Mouse (Mus musculus) neural tube, embryonic 12.5 days (tissue): Measurements from ENCODE around the gene H2-Eb2. TPM values are rescaled to one million over a fixed set of nuclear protein-coding genes. Genes with fewer than 3 reads are reported as not detected.

ENCODE experiments used
- ATAC-seq: fragments of 200-750 bp; cut with Nextera tagmentation; 2 replicates; pipeline ENCODE4 v1.8.0; 2017; ENCODE audit warnings: low read depth, mild to moderate bottlenecking, moderate TSS enrichment, moderate library complexity; ENCODE audit not compliant: low FRiP score
- H3K27ac ChIP-seq: fragments of 300-500 bp; sonication (generic); 2 replicates; pipeline ENCODE4 v1.5.1; 2016
- H3K27me3 ChIP-seq: fragments of 300-500 bp; sonication (generic); replicated peaks from 2 replicates; pipeline ENCODE4 v1.6.1; 2016; ENCODE audit warnings: mild to moderate bottlenecking
- H3K36me3 ChIP-seq: fragments of 300-500 bp; sonication (generic); 2 replicates; pipeline ENCODE4 v1.6.1; 2016; ENCODE audit warnings: mild to moderate bottlenecking
- H3K4me1 ChIP-seq: fragments of 300-500 bp; sonication (generic); 2 replicates; pipeline ENCODE4 v1.6.1; 2016
- H3K4me2 ChIP-seq: fragments of 300-500 bp; sonication (generic); replicated peaks from 2 replicates; pipeline ENCODE4 v1.6.1; 2016; ENCODE audit warnings: mild to moderate bottlenecking
- H3K4me3 ChIP-seq: fragments of 300-500 bp; sonication (generic); 2 replicates; pipeline ENCODE4 v1.5.1; 2016
- H3K9ac ChIP-seq: fragments of 300-500 bp; sonication (generic); 2 replicates; pipeline ENCODE4 v1.6.1; 2016; ENCODE audit warnings: mild to moderate bottlenecking
- H3K9me3 ChIP-seq: fragments of 300-500 bp; sonication (generic); 2 replicates; pipeline ENCODE4 v1.6.1; 2016; ENCODE audit warnings: mild to moderate bottlenecking
- WGBS: fragments of 180-500 bp; shearing (Covaris S2); methylation state at CpG from one replicate; pipeline ENCODE4 v1.1.7; 2016; 5-methylcytosine and 5-hydroxymethylcytosine counted together
- polyA plus RNA-seq: library from polyadenylated mRNA; unstranded; fragments of >200 nt; fragmentation: Nextera tagmentation; extraction: Ambion mirVana; gene quantifications from 2 replicates; pipeline ENCODE4 v1.2.1, GENCODE M21; 2016

Gene H2-Eb2
- polyA plus RNA-seq, 1 experiment from 2014 or later: not detected

DNA sequence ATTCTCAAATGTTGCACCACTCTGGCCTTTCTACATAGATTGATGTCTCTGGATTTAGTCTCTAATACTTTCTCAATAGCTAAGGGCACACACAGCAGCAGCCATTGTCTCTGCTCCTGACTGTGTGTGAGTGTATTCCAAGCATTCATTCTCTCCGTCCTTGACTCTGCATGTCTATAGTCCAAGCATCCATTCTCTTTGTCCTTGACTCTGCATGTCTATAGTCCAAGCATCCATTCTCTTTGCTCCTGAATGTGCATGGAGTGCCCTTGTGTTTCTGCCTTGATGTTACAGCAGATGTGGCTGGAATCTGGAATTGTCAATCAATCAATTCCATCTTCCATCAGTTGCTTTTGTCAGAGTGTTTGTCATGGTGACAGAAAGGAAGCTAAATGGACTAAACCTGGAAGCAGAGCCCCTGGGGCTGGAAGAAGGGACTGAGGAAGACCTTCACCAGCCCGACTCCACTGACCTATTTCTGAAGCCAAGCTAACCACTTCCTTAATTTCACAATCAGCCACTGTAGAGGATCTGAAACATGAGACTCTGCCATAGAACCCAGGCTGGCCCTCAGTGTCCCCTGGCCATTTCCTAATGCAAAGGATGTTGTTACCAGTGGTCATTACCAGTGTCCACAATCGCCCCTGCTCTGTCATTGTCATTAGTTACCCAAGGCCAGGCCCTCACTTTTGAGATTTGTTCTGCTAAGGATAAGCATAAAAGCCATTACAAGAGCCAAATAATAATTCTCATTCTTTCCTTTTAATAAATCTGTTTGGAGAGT lies 15.3 kb downstream of the H2-Eb2 start:
- Histone ChIP-seq H3K36me3 (no peaks in the 10 kb centered on the region), H3K9ac (no peak overlapping the region), H3K27ac (no peak overlapping the region), H3K4me1 (no peaks in the 10 kb centered on the region), H3K4me2 (no peak overlapping the region), H3K4me3 (no peak overlapping the region), H3K27me3 (no peaks in the 10 kb centered on the region), H3K9me3 (no peaks in the 10 kb centered on the region)
- 42% methylated on average over 3 of the region's 3 CpGs for WGBS
- ATAC-seq: no peak

DNA sequence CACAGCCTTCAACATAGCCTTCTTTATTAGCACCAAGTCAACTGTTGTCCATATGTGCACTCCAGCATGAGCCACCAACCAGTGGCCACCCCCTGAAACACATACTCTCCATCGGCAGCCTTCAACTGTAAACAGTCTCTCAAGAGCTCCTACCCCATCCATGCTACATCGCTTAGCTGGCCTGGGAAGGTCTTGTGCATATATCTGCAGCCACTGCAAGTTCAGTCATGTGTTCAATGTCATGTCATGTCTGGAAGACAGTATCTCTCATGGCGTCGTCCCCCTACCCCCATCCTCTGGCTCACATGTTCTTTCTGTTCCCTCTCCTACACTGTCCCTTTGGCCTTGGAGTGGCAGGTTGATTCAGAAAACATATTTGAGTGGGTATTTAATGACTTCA lies 19.4 kb downstream of the H2-Eb2 start:
- no peaks in the 10 kb centered on the region for H3K4me1 ChIP-seq
- H3K4me2 ChIP-seq: no peak overlapping the region
- H3K4me3 ChIP-seq: no peak overlapping the region
- H3K9me3 ChIP-seq: no peaks in the 10 kb centered on the region
- no peak overlapping the region for H3K27ac ChIP-seq
- H3K9ac ChIP-seq: no peak overlapping the region
- no peak for ATAC-seq
- H3K36me3 ChIP-seq: no peaks in the 10 kb centered on the region
- H3K27me3 ChIP-seq: no peaks in the 10 kb centered on the region
- WGBS: 89% methylated on average over 4 of the region's 4 CpGs

DNA sequence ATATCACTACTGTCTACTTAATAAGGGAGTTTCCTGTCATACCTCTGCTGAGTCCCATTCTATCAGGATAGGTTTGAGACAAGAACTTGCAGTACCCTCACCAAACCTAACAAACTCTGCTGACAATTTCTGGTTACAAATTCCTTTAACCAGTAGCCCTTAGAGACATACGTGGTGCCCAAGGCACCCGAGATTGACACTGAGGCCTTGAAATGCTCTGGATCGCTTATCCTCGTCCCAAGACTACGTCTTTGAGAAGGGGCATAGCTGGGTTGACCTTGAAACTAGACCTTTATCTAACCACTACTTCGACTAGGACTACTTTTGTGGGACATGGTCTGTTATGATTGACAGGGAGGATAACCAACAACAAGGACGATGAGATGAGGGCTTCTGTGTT lies 20.0 kb downstream of the H2-Eb2 start:
- Histone ChIP-seq H3K4me1 (no peaks in the 10 kb centered on the region), H3K4me2 (no peak overlapping the region), H3K27ac (no peak overlapping the region), H3K36me3 (no peaks in the 10 kb centered on the region), H3K9ac (no peak overlapping the region), H3K27me3 (no peaks in the 10 kb centered on the region), H3K9me3 (no peaks in the 10 kb centered on the region), H3K4me3 (no peak overlapping the region)
- ATAC-seq: no peak
- 88% methylated on average over 7 of the region's 7 CpGs for WGBS

DNA sequence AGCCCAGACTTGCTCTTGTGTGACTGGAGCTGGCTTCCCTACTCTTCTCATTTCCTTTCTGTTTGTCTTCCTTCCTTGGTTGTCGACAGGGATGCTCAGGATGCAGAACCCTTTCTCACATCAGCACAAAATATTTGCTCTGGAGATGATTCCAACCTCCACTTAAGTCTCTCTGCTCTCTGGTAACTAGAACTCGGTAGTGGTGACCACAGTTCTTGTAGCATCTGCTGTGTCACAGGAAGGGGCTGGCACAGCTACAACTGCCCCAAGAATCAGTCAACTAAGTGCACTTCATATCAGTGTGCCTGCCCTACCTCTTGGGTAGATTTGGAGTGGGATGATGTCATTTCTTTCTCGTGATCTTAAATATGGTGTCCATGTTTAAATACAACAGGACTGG lies 20.6 kb downstream of the H2-Eb2 start:
- WGBS: 86% methylated on average over 3 of the region's 3 CpGs
- ATAC-seq: no peak

DNA sequence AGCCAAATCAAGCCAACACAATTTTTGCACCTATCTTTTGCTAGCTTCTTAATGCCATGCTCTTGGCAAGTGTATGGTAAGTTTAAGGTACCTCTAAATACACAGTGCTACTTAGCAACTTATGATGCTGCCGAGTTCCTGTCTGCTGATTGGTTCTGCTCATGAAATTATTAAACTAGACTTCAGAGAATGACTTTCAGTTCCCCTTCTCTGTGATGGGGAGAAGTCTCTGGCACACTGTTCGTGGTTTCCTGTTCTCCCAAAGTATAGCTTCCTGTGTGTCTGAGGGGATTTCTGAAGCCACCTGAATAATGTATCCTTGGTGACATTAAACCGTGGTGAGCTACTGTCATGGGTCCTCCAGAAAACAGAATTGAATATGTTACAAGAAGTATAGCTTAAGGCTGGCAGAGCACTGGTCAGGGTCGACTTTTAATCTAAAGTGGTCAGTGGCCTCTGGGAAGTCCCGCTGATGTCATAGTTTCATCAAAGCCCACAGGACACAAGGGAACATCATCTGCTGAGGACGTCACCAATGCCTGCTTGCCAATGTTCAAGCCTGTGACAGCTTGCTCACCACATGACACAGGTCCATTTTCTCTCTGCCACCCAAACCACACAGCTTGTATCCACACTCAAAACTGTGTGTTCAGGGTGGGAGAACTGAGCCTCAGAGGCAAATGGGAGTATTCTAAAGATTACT lies 22.3 kb downstream of the H2-Eb2 start:
- Histone ChIP-seq H3K36me3 (no peaks in the 10 kb centered on the region), H3K4me3 (no peak overlapping the region), H3K9me3 (no peaks in the 10 kb centered on the region), H3K27ac (no peak overlapping the region), H3K9ac (no peak overlapping the region), H3K27me3 (no peaks in the 10 kb centered on the region; the same call in 1 of the 2 replicates), H3K4me1 (no peaks in the 10 kb centered on the region), H3K4me2 (no peak overlapping the region)
- no peak for ATAC-seq
- 69% methylated on average over 6 of the region's 6 CpGs for WGBS

More for the DNA sequence above, 20.6 kb downstream of the H2-Eb2 start:
- Histone ChIP-seq H3K9ac (no peak overlapping the region), H3K36me3 (no peaks in the 10 kb centered on the region), H3K4me1 (no peaks in the 10 kb centered on the region), H3K4me2 (no peak overlapping the region), H3K27me3 (no peaks in the 10 kb centered on the region), H3K9me3 (no peaks in the 10 kb centered on the region), H3K27ac (no peak overlapping the region), H3K4me3 (no peak overlapping the region)

DNA sequence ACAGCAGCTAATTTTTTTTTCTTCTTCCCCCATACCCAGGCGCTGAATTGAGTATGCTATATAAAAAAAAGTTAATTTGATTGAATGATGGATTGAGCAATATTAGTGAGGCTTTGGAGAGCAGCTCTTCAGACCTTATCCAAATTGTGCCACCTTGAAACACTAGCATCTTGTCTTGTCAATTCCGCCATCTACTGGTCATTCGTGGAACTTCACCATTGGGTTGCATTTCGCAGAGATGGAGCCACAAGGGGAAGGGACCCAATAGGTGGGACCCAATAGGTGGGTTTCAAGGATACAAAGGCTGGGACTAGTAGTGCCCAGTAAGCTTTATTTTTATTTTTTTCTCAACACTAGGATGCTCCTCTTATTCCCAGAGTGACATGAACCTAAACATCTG lies 24.0 kb downstream of the H2-Eb2 start:
- H3K36me3 ChIP-seq: no peaks in the 10 kb centered on the region
- no peak overlapping the region for H3K4me3 ChIP-seq
- no peak overlapping the region for H3K27ac ChIP-seq
- no peaks in the 10 kb centered on the region; the same call in 1 of the 2 replicates for H3K27me3 ChIP-seq
- no peak overlapping the region for H3K4me2 ChIP-seq
- WGBS: 5% methylated on average over 4 of the region's 4 CpGs
- H3K9me3 ChIP-seq: no peaks in the 10 kb centered on the region
- H3K9ac ChIP-seq: no peak overlapping the region
- ATAC-seq: no peak
- no peaks in the 10 kb centered on the region for H3K4me1 ChIP-seq

DNA sequence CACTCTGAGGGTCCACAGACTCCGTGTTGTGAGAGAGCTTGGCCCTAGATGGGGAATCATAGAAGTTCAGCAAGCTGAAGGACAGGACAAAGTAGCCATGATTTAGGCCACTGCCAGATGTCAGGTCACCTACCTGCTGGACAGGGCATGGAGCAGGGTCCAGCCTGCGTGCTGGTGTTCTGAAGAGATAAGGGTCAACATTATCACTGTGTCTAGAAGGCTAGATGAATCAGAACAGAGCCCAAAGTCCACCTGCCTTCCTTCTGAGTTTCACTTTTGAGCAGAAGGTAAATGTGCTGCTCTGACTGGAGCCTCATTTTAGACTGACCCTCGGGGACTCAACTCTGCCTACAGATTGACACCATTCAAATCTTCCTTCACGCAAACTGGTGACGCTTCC lies 29.1 kb downstream of the H2-Eb2 start, which contains the start of gene Btnl2:
Gene Btnl2 (plus strand): TSS at position 284 of the 400 bp plus-strand sequence.
- WGBS: 87% methylated on average over 5 of the region's 5 CpGs
- Histone ChIP-seq H3K9ac (no peak within 1 kb of the TSS), H3K4me3 (no peak within 1 kb of the TSS), H3K4me1 (no peaks in the 10 kb centered on the region), H3K4me2 (no peak within 1 kb of the TSS), H3K9me3 (no peaks in the 10 kb centered on the region), H3K27ac (no peak within 1 kb of the TSS), H3K27me3 (no peaks in the 10 kb centered on the region; the same call in 1 of the 2 replicates), H3K36me3 (no peaks in the 10 kb centered on the region)
- no peak for ATAC-seq

DNA sequence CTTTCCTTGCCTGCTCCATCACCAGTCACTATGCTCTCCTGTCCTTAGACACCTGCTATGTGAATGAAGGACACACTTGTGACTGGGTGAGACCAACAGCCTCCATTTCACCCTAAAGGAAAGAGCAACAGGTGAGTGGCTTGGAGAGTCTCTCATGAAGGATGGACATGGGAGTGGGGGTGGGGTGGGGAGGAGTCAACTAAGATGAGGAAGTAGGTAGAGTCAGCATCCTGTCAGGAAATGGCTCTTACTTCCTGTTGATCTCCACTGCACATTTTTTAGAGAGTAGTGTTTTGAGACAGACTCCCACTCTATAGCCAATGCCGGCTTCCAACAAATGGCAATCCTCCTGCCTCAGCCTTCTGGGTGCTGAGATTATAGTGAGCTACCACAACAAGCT lies 29.5 kb downstream of the H2-Eb2 start:
- Histone ChIP-seq H3K4me2 (no peak overlapping the region), H3K4me3 (no peak overlapping the region), H3K36me3 (no peaks in the 10 kb centered on the region), H3K4me1 (no peaks in the 10 kb centered on the region), H3K27me3 (no peaks in the 10 kb centered on the region; the same call in 1 of the 2 replicates), H3K9me3 (no peaks in the 10 kb centered on the region), H3K27ac (no peak overlapping the region), H3K9ac (no peak overlapping the region)
- whole genome bisulfite sequencing: 95% methylated on average over 1 of the region's 1 CpGs
- no peak for ATAC-seq

DNA sequence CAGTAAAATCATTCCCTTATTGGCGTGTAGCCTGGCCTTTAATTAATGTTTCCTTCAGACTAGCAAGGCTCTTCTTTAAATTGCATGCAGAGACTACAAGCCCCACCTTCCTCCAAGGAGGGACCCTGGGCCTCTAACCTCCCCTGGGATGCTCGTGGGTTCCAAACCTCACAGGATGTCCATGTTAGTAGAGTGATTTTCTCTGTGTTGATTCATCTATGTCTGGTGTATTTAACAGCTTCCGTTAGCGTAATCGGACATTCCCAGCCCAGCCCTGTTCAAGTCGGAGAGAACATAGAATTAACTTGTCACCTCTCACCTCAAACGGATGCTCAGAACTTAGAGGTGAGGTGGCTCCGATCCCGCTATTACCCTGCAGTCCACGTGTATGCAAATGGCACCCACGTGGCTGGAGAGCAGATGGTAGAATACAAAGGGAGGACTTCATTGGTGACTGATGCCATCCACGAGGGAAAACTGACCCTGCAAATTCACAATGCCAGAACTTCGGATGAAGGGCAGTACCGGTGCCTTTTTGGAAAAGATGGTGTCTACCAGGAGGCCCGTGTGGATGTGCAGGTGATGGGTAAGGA lies 37.6 kb downstream of the H2-Eb2 start:
- H3K4me2 ChIP-seq: no peak overlapping the region
- ATAC-seq: no peak
- H3K4me3 ChIP-seq: no peak overlapping the region
- WGBS: 86% methylated on average over 15 of the region's 15 CpGs
- no peak overlapping the region for H3K27ac ChIP-seq
- H3K4me1 ChIP-seq: no peaks in the 10 kb centered on the region
- no peaks in the 10 kb centered on the region for H3K9me3 ChIP-seq
- no peaks in the 10 kb centered on the region for H3K27me3 ChIP-seq
- H3K36me3 ChIP-seq: no peaks in the 10 kb centered on the region
- no peak overlapping the region for H3K9ac ChIP-seq

DNA sequence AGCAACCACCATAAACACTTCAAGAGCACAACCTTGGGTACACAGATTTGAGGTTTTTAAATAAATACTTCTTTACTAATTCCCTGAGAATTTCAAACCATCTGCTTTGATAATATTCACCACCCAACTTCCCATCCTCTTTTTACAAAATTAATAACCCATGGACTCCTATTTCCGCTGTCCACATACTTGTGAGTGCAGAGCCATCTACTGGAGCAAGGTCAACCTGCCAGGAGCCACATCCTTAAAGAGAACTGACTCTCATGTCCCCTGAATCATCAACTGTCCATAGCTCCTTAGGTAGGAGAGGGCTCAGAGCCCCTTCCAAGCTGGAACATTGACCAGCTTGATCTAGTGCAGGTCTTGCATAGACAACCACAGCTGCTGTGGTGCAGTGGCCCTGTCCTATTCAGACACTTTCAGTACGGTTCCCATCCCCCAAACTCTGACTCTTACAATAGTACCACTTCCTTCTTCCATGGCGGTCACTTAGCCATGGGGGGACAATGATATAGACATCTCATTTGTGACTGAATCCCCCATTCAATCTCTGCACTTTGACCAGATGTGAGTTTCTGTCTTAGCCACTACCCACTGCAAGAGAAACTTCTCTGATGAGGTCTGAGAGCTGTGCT lies 38.3 kb downstream of the H2-Eb2 start:
- no peaks in the 10 kb centered on the region for H3K4me1 ChIP-seq
- no peak overlapping the region for H3K9ac ChIP-seq
- no peak overlapping the region for H3K4me3 ChIP-seq
- H3K4me2 ChIP-seq: no peak overlapping the region
- 86% methylated on average over 3 of the region's 3 CpGs for WGBS
- no peak overlapping the region for H3K27ac ChIP-seq
- H3K27me3 ChIP-seq: no peaks in the 10 kb centered on the region
- H3K9me3 ChIP-seq: no peaks in the 10 kb centered on the region
- no peak for ATAC-seq
- H3K36me3 ChIP-seq: no peaks in the 10 kb centered on the region

DNA sequence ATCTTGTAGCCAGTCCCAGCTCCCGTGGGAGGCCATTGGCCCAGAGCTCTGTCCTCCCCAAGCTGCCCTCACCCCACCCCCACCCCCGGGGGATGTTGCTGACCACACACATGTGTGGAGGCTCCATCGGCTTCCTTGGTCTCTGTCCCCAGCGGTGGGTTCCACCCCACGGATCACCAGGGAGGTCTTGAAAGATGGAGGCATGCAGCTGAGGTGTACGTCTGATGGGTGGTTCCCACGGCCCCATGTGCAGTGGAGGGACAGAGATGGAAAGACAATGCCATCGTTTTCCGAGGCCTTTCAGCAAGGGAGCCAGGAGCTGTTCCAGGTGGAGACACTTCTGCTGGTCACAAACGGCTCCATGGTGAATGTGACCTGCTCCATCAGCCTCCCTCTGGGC lies 39.6 kb downstream of the H2-Eb2 start:
- no peak for ATAC-seq
- H3K36me3 ChIP-seq: no peaks in the 10 kb centered on the region
- H3K9me3 ChIP-seq: no peaks in the 10 kb centered on the region
- no peak overlapping the region for H3K27ac ChIP-seq
- H3K9ac ChIP-seq: no peak overlapping the region
- no peaks in the 10 kb centered on the region for H3K4me1 ChIP-seq
- 79% methylated on average over 10 of the region's 10 CpGs for WGBS
- H3K27me3 ChIP-seq: no peaks in the 10 kb centered on the region
- H3K4me3 ChIP-seq: no peak overlapping the region
- no peak overlapping the region for H3K4me2 ChIP-seq

DNA sequence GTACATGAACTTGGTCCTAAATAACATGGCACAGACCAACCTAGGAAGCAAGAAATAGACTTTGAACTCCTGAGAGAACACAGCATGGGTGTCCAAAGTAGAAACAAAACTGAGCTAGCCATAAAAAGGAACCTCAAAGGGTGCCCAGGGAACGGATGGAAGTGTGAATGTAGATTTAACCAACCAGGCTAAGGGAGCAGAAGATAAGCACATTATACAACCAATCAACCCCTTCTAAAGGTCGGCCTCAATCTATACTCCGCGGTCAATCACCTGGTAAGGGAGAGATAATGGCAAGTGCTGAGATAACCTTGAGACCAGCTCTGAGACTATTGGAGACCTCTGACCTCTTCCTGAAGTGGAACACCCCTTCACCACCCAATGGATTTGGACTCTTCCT lies 45.1 kb downstream of the H2-Eb2 start:
- Histone ChIP-seq H3K4me2 (no peak overlapping the region), H3K9ac (no peak overlapping the region), H3K36me3 (no peaks in the 10 kb centered on the region), H3K9me3 (no peaks in the 10 kb centered on the region), H3K4me3 (no peak overlapping the region), H3K27me3 (no peaks in the 10 kb centered on the region), H3K27ac (no peak overlapping the region), H3K4me1 (no peaks in the 10 kb centered on the region)
- no peak for ATAC-seq
- WGBS: 75% methylated on average over 4 of the region's 4 CpGs
